Mouse (Mus musculus) C3H10T1/2 (cell line): ENCODE results near the gene Phka2. TPM values are rescaled to one million over a fixed set of nuclear protein-coding genes. Genes with fewer than 3 reads are reported as not detected.

Experiments
- polyA plus RNA-seq, 2 experiments: library from polyadenylated mRNA; unstranded; fragments of >200 nt; fragmentation: generic; extraction: Trizol; gene quantifications; one replicate each; pipeline ENCODE4 v1.2.1; 2012; ENCODE audit warnings: missing spikeins in 2 of 2

The Phka2 gene
- polyA plus RNA-seq: 10 to 100 TPM in 1 of 2 experiments, 1 to 10 TPM in 1; 6.0 to 34.1 TPM

GRCm38 (mm10) chrX:160502048-160503041, at the start of gene Phka2:
TSS of gene Phka2 (plus strand) at chrX:160502166.

Other genes starting within 250 kb of the Phka2 start
- gene Adgrg2, start 111.5 kb upstream of the Phka2 start, polyA plus RNA-seq: 1 to 10 TPM in 1 of 2 experiments, under 1 TPM in 1; 0.04 to 3.4 TPM
- under 1 TPM in 1 of 2 experiments, not detected in 1; 0.19 TPM for gene Ppef1, start 233.6 kb downstream of the Phka2 start, polyA plus RNA-seq